Mouse (Mus musculus): ENCODE measurements around the gene Tcf3.

DNA sequence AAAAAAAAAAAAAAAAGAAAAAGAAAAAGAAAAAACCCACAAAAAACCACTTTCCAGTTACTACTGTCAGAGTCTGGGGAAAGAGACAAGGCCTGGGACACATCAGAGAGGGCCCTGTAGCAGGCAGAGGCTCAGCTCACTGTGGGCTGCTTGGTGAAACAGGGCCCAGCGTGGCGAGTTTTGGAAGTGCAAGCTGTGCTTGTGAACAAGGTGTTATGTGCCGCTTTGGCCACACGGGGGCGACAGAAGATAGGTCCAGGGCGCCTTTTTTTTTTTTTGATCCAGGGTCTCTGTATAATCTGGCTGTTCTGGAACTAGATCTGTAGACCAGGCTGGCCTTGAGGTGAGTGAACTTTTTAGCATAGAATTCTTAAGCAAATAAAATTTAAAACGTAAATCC is 57.3 kb downstream of the Tcf3 start:
- TF ChIP-seq CTCF (IDR thresholded peaks at IDR 0.05) (peak; percentile 93), POLR2A (IDR thresholded peaks at IDR 0.05; ENCODE audit: insufficient read depth, low read depth, low read length) (no peak), EP300 (IDR thresholded peaks at IDR 0.05; ENCODE audit: insufficient read depth, low read depth, low read length) (peak; percentile 78; the same call in 1 of the 2 replicates)
